Mouse (Mus musculus) kidney, embryonic 15.5 days (tissue): ENCODE measurements around the gene Ksr1. TPM values are rescaled to one million over a fixed set of nuclear protein-coding genes. Genes with fewer than 3 reads are reported as not detected.

Source experiments
- ATAC-seq: fragments of 200-750 bp; cut with Nextera tagmentation; replicated peaks from 2 replicates; pipeline ENCODE4 v1.8.0; 2017; ENCODE audit warnings: moderate TSS enrichment; ENCODE audit not compliant: low FRiP score
- H3K27ac ChIP-seq: fragments of 300-500 bp; sonication (generic); 2 replicates; pipeline ENCODE4 v1.5.1; 2015; ENCODE audit warnings: mild to moderate bottlenecking, inconsistent platforms
- H3K27me3 ChIP-seq: fragments of 300-500 bp; sonication (generic); 2 replicates; pipeline ENCODE4 v1.6.1; 2015; ENCODE audit warnings: inconsistent platforms
- H3K36me3 ChIP-seq: fragments of 300-500 bp; sonication (generic); 2 replicates; pipeline ENCODE4 v1.6.1; 2015; ENCODE audit warnings: inconsistent platforms
- H3K4me1 ChIP-seq: fragments of 300-500 bp; sonication (generic); 2 replicates; pipeline ENCODE4 v1.6.1; 2015; ENCODE audit warnings: inconsistent platforms
- H3K4me2 ChIP-seq: fragments of 300-500 bp; sonication (generic); 2 replicates; pipeline ENCODE4 v1.6.1; 2015; ENCODE audit warnings: moderate library complexity, mild to moderate bottlenecking, inconsistent platforms
- H3K4me3 ChIP-seq: fragments of 300-500 bp; sonication (generic); replicated peaks from 2 replicates; pipeline ENCODE4 v1.5.1; 2015; ENCODE audit warnings: mild to moderate bottlenecking, inconsistent platforms
- H3K9ac ChIP-seq: fragments of 300-500 bp; sonication (generic); 2 replicates; pipeline ENCODE4 v1.6.1; 2015; ENCODE audit warnings: mild to moderate bottlenecking, inconsistent platforms
- H3K9me3 ChIP-seq: fragments of 300-500 bp; sonication (generic); replicated peaks from 2 replicates; pipeline ENCODE4 v1.6.1; 2016; ENCODE audit warnings: inconsistent platforms
- WGBS: fragments of 180-500 bp; shearing (Covaris S2); methylation state at CpG from one replicate; pipeline ENCODE4 v1.1.7; 2015; ENCODE audit warnings: mixed read lengths; 5-methylcytosine and 5-hydroxymethylcytosine counted together
- polyA plus RNA-seq: library from polyadenylated mRNA; unstranded; fragments of >200 nt; fragmentation: Nextera tagmentation; extraction: Ambion mirVana; gene quantifications from 2 replicates; pipeline ENCODE4 v1.2.1, GENCODE M21; 2015

Ksr1 gene
- polyA plus RNA-seq, 1 experiment from 2014 or later = 3.3 TPM

- Histone ChIP-seq H3K27me3 (no peaks in the 10 kb centered on the region), H3K9me3 (no peaks in the 10 kb centered on the region), H3K27ac (no peak overlapping the region), H3K4me2 (no peak overlapping the region), H3K4me1 (peaks cover 13% of the 10 kb centered on the region; the same call in 1 of the 2 replicates), H3K36me3 (peaks cover 5% of the 10 kb centered on the region; the same call in 1 of the 2 replicates), H3K9ac (no peak overlapping the region), H3K4me3 (no peak overlapping the region)
- ATAC-seq = peak; percentile 74; the same call in 1 of the 2 replicates
- WGBS = 76% methylated on average over 7 of the region's 7 CpGs
Measured at GRCm38 (mm10) chr11:79071082-79071972, 74.9 kb downstream of the Ksr1 start.

- H3K27me3 ChIP-seq = no peaks in the 10 kb centered on the region
- no peaks in the 10 kb centered on the region for H3K9me3 ChIP-seq
- H3K4me1 ChIP-seq = peaks cover 28% of the 10 kb centered on the region
- H3K27ac ChIP-seq = peak overlapping the region; percentile 60; the same call in 1 of the 2 replicates
- no peak overlapping the region for H3K4me2 ChIP-seq
- H3K36me3 ChIP-seq = peaks cover 5% of the 10 kb centered on the region; the same call in 1 of the 2 replicates
- no peak overlapping the region for H3K9ac ChIP-seq
- ATAC-seq = 0 out of 2 replicates have a peak, but pooled peaks have one; percentile 10
- WGBS = 59% methylated on average over 10 of the region's 10 CpGs
- H3K4me3 ChIP-seq = no peak overlapping the region
Measured at GRCm38 (mm10) chr11:79069453-79070153, 76.6 kb downstream of the Ksr1 start.

GRCm38 (mm10) chr11:79067172-79067571 is 79.0 kb downstream of the Ksr1 start:
- H3K9me3 ChIP-seq = no peaks in the 10 kb centered on the region
- no peak overlapping the region for H3K9ac ChIP-seq
- 0 out of 2 replicates have a peak, but pooled peaks have one; percentile 45 for ATAC-seq
- H3K27me3 ChIP-seq = no peaks in the 10 kb centered on the region
- peaks cover 28% of the 10 kb centered on the region for H3K4me1 ChIP-seq
- H3K27ac ChIP-seq = no peak overlapping the region
- no peak overlapping the region for H3K4me3 ChIP-seq
- WGBS = 92% methylated on average over 4 of the region's 4 CpGs
- no peak overlapping the region for H3K4me2 ChIP-seq
- no peaks in the 10 kb centered on the region for H3K36me3 ChIP-seq

GRCm38 (mm10) chr11:79066191-79066530 is 80.0 kb downstream of the Ksr1 start:
- H3K9ac ChIP-seq = no peak overlapping the region
- H3K9me3 ChIP-seq = no peaks in the 10 kb centered on the region
- H3K36me3 ChIP-seq = no peaks in the 10 kb centered on the region
- 81% methylated on average over 2 of the region's 2 CpGs for WGBS
- peaks cover 28% of the 10 kb centered on the region for H3K4me1 ChIP-seq
- H3K27ac ChIP-seq = peak overlapping the region; percentile 71
- no peak for ATAC-seq
- H3K27me3 ChIP-seq = no peaks in the 10 kb centered on the region
- H3K4me2 ChIP-seq = no peak overlapping the region
- no peak overlapping the region for H3K4me3 ChIP-seq

GRCm38 (mm10) chr11:79065463-79066190 is 80.6 kb downstream of the Ksr1 start:
- H3K36me3 ChIP-seq = no peaks in the 10 kb centered on the region
- no peaks in the 10 kb centered on the region for H3K27me3 ChIP-seq
- H3K9ac ChIP-seq = no peak overlapping the region
- no peak overlapping the region for H3K4me2 ChIP-seq
- 0 out of 2 replicates have a peak, but pooled peaks have one; percentile 30 for ATAC-seq
- no peak overlapping the region for H3K4me3 ChIP-seq
- peaks cover 28% of the 10 kb centered on the region for H3K4me1 ChIP-seq
- 55% methylated on average over 11 of the region's 11 CpGs for WGBS
- H3K9me3 ChIP-seq = no peaks in the 10 kb centered on the region
- peak overlapping the region; percentile 71 for H3K27ac ChIP-seq

- H3K4me2 ChIP-seq = no peak overlapping the region
- 58% methylated on average over 8 of the region's 8 CpGs for WGBS
Measured at GRCm38 (mm10) chr11:79064311-79064710, 81.9 kb downstream of the Ksr1 start.

GRCm38 (mm10) chr11:79063616-79064015 is 82.6 kb downstream of the Ksr1 start:
- Histone ChIP-seq H3K4me1 (peaks cover 26% of the 10 kb centered on the region), H3K9me3 (no peaks in the 10 kb centered on the region), H3K9ac (no peak overlapping the region), H3K4me3 (no peak overlapping the region), H3K27ac (no peak overlapping the region), H3K36me3 (no peaks in the 10 kb centered on the region), H3K27me3 (no peaks in the 10 kb centered on the region), H3K4me2 (no peak overlapping the region)
- ATAC-seq = no peak
- 81% methylated on average over 7 of the region's 7 CpGs for WGBS

More at GRCm38 (mm10) chr11:79064311-79064710, 81.9 kb downstream of the Ksr1 start:
- H3K9me3 ChIP-seq = no peaks in the 10 kb centered on the region
- H3K4me3 ChIP-seq = no peak overlapping the region
- no peak overlapping the region for H3K9ac ChIP-seq
- peaks cover 24% of the 10 kb centered on the region for H3K4me1 ChIP-seq
- no peak overlapping the region for H3K27ac ChIP-seq
- no peak for ATAC-seq
- no peaks in the 10 kb centered on the region for H3K27me3 ChIP-seq
- no peaks in the 10 kb centered on the region for H3K36me3 ChIP-seq

GRCm38 (mm10) chr11:79062897-79063296 is 83.3 kb downstream of the Ksr1 start:
- Histone ChIP-seq H3K36me3 (no peaks in the 10 kb centered on the region), H3K9me3 (no peaks in the 10 kb centered on the region), H3K4me2 (no peak overlapping the region), H3K27me3 (no peaks in the 10 kb centered on the region), H3K9ac (no peak overlapping the region), H3K27ac (no peak overlapping the region), H3K4me1 (peaks cover 33% of the 10 kb centered on the region), H3K4me3 (no peak overlapping the region)
- no peak for ATAC-seq
- 79% methylated on average over 5 of the region's 5 CpGs for WGBS

- 39% methylated on average over 7 of the region's 7 CpGs for WGBS
- H3K36me3 ChIP-seq = no peaks in the 10 kb centered on the region
- no peak overlapping the region for H3K4me2 ChIP-seq
- H3K4me1 ChIP-seq = peaks cover 42% of the 10 kb centered on the region
- ATAC-seq = no peak
- no peaks in the 10 kb centered on the region for H3K27me3 ChIP-seq
- no peaks in the 10 kb centered on the region for H3K9me3 ChIP-seq
- H3K27ac ChIP-seq = no peak overlapping the region
- no peak overlapping the region for H3K4me3 ChIP-seq
- no peak overlapping the region for H3K9ac ChIP-seq
Measured at GRCm38 (mm10) chr11:79061839-79062238, 84.4 kb downstream of the Ksr1 start.

- Histone ChIP-seq H3K4me2 (no peak overlapping the region), H3K4me3 (no peak overlapping the region), H3K4me1 (peaks cover 39% of the 10 kb centered on the region), H3K36me3 (no peaks in the 10 kb centered on the region), H3K27ac (no peak overlapping the region), H3K9me3 (no peaks in the 10 kb centered on the region), H3K9ac (no peak overlapping the region), H3K27me3 (no peaks in the 10 kb centered on the region)
- ATAC-seq = no peak
- WGBS = 51% methylated on average over 5 of the region's 5 CpGs
Measured at GRCm38 (mm10) chr11:79059850-79060249, 86.4 kb downstream of the Ksr1 start.

- Histone ChIP-seq H3K36me3 (no peaks in the 10 kb centered on the region), H3K4me3 (no peak overlapping the region), H3K4me1 (peaks cover 40% of the 10 kb centered on the region), H3K27me3 (no peaks in the 10 kb centered on the region), H3K27ac (no peak overlapping the region), H3K4me2 (no peak overlapping the region), H3K9ac (no peak overlapping the region), H3K9me3 (no peaks in the 10 kb centered on the region)
- ATAC-seq = no peak
- 89% methylated on average over 4 of the region's 4 CpGs for WGBS
Measured at GRCm38 (mm10) chr11:79059062-79059461, 87.1 kb downstream of the Ksr1 start.
